Mouse (Mus musculus): ENCODE results near the gene Gm7137. TPM values are rescaled to one million over a fixed set of nuclear protein-coding genes. Genes with fewer than 3 reads are reported as not detected.
"Not testable (repeated sequence)": the region's sequence is repeated elsewhere in the genome, so short reads cannot be mapped to it uniquely, and the experiment has no call there.

Gm7137 gene
- total RNA-seq, 2 experiments from 2014 or later: not detected

GRCm38 (mm10) chr10:77753448-77753847, 34.6 kb downstream of the Gm7137 start:
- no peak for DNase-seq
- intact Hi-C loops (cut with DNase I): no loop called here

DNA sequence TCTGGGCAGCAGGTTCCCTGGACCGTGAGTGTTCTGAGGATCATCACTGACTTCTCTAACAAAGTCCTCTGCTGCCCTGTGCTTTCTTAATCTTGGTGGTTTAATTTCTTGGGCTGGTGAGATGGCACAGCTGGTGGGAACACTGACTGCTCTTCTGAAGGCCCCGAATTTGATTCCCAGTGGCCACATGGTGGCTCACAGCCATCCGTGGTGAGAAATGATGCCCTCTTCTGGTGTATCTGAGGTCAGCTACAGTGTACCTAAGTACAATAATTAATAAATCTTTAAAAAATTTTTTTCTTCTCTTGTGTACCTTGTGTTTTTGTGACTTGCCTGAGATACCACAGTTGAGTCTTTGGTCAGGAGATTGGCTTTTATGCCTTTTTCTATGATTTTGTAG, 35.7 kb downstream of the Gm7137 start:
- intact Hi-C loops (cut with DNase I); DNase-seq: not testable (repeated sequence)

DNA sequence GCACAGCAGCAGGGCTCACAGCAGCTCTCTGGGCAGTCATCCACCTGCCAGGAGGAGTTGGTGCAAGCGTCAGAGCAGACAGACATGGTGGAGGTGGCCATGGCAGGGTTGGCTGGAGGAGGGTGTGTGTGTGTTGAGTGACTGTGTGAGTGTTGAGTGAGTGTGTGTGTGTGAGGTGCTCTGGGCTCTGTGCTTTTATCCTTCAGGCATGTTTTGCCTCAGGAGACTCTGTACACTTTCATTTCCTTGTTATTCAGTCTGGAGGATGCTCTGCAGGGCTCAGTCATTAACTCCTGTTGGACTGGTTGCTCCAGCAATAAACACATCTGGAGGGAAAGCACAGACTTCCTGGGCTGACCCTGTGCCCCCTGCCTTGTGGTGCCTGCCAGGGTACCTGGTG, 36.7 kb downstream of the Gm7137 start, which contains the start of gene Gm9736:
Gene Gm9736, minus strand, starts transcription at position 101 of the 400 bp plus-strand sequence.
- intact Hi-C loops (cut with DNase I); DNase-seq: not testable (repeated sequence)

DNA sequence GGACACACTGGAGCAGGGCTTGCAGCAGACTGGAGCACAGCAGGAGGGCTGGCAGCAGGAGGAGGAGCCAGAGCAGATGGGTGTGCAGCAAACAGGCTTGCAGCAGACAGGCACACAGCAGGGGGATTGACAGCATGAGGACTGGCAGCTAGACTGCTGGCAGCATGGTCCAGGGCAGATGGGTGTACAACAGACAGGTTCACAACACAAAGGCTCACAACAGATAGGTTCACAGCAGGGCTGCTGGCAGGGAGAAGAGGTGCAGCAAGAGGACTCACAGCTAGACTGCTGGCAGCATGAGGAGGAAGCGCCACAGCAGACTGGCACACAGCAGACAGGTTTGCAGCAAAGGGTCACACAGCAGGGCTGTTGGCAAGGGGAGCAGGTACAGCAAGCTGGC, 37.3 kb downstream of the Gm7137 start:
- DNase-seq; intact Hi-C loops (cut with DNase I): not testable (repeated sequence)

DNA sequence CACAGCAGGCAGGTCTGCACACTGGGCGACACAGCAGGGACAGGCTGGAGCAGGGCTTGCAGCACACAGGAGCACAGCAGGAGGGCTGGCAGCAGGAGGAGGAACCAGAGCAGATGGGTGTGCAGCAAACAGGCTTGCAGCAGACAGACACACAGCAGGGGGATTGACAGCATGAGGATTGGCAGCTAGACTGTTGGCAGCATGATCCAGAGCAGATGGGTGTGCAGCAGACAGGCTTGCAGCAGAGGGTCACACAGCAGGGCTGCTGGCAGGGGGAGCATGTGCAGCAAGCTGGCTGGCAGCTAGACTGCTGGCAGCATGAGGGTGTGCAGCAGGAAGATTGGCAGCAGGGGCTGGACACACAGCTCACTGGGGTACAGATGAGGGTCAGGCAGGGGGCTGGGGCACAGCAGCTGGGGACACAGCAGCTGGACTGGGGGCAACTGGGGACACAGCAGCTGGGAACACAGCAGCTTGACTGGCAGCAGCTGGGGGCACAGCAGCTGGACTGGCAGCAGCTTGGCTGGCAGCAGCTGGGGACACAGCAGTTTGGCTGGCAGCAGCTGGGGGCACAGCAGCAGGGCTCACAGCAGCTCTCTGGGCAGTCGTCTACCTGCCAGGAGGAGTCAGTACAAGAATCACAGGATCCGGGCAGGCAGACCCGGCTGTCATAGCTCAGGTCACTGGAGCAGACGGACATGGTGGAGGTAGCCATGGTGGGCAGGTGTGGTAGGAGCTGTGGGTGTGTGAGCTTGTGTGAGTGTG, 45.9 kb downstream of the Gm7137 start, which contains the start of gene Gm18596:
Gene Gm18596, minus strand, starts transcription at position 715 of the 765 bp plus-strand sequence.
- intact Hi-C loops (cut with DNase I); DNase-seq: not testable (repeated sequence)

- DNase-seq: no peak
- intact Hi-C loops (cut with DNase I): no loop called here
These were observed 49.1 kb downstream of the Gm7137 start for GRCm38 (mm10) chr10:77738929-77739328.

Other genes with a start within 250 kb of the Gm7137 start
- gene Pttg1ip, start 206.5 kb downstream of the Gm7137 start, total RNA-seq (2021): 10 to 100 TPM; 26.6 to 30.1 TPM
- 10 to 100 TPM; 33.3 to 40.1 TPM for gene Sumo3, start 182.1 kb downstream of the Gm7137 start, total RNA-seq (2021)
- 1 to 10 TPM; 7.5 to 8.6 TPM for gene Gm49325, start 182.0 kb downstream of the Gm7137 start, total RNA-seq (2021)
- gene Ube2g2, start 165.9 kb downstream of the Gm7137 start, total RNA-seq (2021): 10 to 100 TPM; 80.7 to 86.5 TPM
- not detected for gene Tspear, start 101.6 kb downstream of the Gm7137 start, total RNA-seq (2021)
- gene Gm19402, start 97.4 kb downstream of the Gm7137 start, total RNA-seq (2021): not detected
- gene Gm9508, start 91.0 kb downstream of the Gm7137 start, total RNA-seq (2021): not detected
- gene Gm10272, start 81.6 kb downstream of the Gm7137 start, total RNA-seq (2021): not detected
- gene Gm10024, start 76.7 kb downstream of the Gm7137 start, total RNA-seq (2021): not detected
- not detected for gene Gm10142, start 72.4 kb downstream of the Gm7137 start, total RNA-seq (2021)
- not detected for gene Krtap12-1, start 67.6 kb downstream of the Gm7137 start, total RNA-seq (2021)
- gene Gm10100, start 61.7 kb downstream of the Gm7137 start, total RNA-seq (2021): not detected
- not detected for gene Gm18596, start 45.6 kb downstream of the Gm7137 start, total RNA-seq (2021)
- not detected for gene Gm9736, start 36.8 kb downstream of the Gm7137 start, total RNA-seq (2021)
- gene Gm3233, start 28.5 kb downstream of the Gm7137 start, total RNA-seq (2021): not detected
- not detected for gene Gm3238, start 16.9 kb downstream of the Gm7137 start, total RNA-seq (2021)
- gene Gm7138, start 11.3 kb downstream of the Gm7137 start, total RNA-seq (2021): not detected
- not detected for gene Gm3250, start 5.7 kb downstream of the Gm7137 start, total RNA-seq (2021)
- not detected for gene Gm9639, start 6.9 kb upstream of the Gm7137 start, total RNA-seq (2021)
- gene Gm19668, start 10.9 kb upstream of the Gm7137 start, total RNA-seq (2021): not detected
- gene Gm9507, start 23.6 kb upstream of the Gm7137 start, total RNA-seq (2021): not detected
- not detected for gene Gm2696, start 26.5 kb upstream of the Gm7137 start, total RNA-seq (2021)
- gene Krtap10-4, start 38.9 kb upstream of the Gm7137 start, total RNA-seq (2021): not detected
- not detected for gene Krtap10-10, start 47.7 kb upstream of the Gm7137 start, total RNA-seq (2021)
- not detected for gene Gm36176, start 58.6 kb upstream of the Gm7137 start, total RNA-seq (2021)
- gene Gm10318, start 64.7 kb upstream of the Gm7137 start, total RNA-seq (2021): not detected
- not detected for gene Gm3285, start 73.8 kb upstream of the Gm7137 start, total RNA-seq (2021)
- under 1 TPM; 0.08 to 0.17 TPM for gene Lrrc3, start 114.3 kb upstream of the Gm7137 start, total RNA-seq (2021)
- gene Trpm2, start 182.4 kb upstream of the Gm7137 start, total RNA-seq (2021): under 1 TPM; 0.10 to 0.89 TPM
- 1 to 10 TPM; 3.1 to 4.5 TPM for gene 1810043G02Rik, start 190.3 kb upstream of the Gm7137 start, total RNA-seq (2021)
- 1 to 10 TPM; 6.0 to 8.6 TPM for gene Pfkl, start 221.9 kb upstream of the Gm7137 start, total RNA-seq (2021)

Data from gastrocnemius, postnatal 36 days (tissue).